Mouse (Mus musculus): ENCODE results near the gene Mlec. TPM values are rescaled to one million over a fixed set of nuclear protein-coding genes. Genes with fewer than 3 reads are reported as not detected.
A peak's percentile ranks its signal among the peaks of the same experiment; 100 is the strongest.
"Not testable (repeated sequence)": the region's sequence is repeated elsewhere in the genome, so short reads cannot be mapped to it uniquely, and the experiment has no call there.

The Mlec gene
- total and polyA plus RNA-seq, 2 experiments from 2014 or later = 15.7 to 58.6 TPM

GRCm38 (mm10) chr5:115165895-115166814 is 8.2 kb upstream of the Mlec start:
- no peak overlapping the region for H3K27ac ChIP-seq (ENCODE audit: low read depth, low read length)
- H3K4me2 ChIP-seq (ENCODE audit: low read depth) = no peak overlapping the region
- WGBS = 41% methylated on average over 11 of the region's 11 CpGs
- H3K27me3 ChIP-seq (ENCODE audit: insufficient read depth, low read length) = no peaks in the 10 kb centered on the region
- no peak overlapping the region for H3K9ac ChIP-seq
- ATAC-seq = no peak; the same call in 1 of the 2 replicates
- H3K4me3 ChIP-seq (ENCODE audit: low read depth, low read length) = no peak overlapping the region
- no peaks in the 10 kb centered on the region for H3K4me1 ChIP-seq (ENCODE audit: insufficient read depth)
- no peaks in the 10 kb centered on the region for H3K36me3 ChIP-seq (ENCODE audit: insufficient read depth)
- TF ChIP-seq CTCF (IDR thresholded peaks at IDR 0.05; ENCODE audit: low read depth) = no peak; the same call in 1 of the 2 replicates
- DNase-seq = no peak
- no peaks in the 10 kb centered on the region for H3K9me3 ChIP-seq (ENCODE audit: low read length)

- DNase-seq (no peak), ATAC-seq (no peak)
- no peaks in the 10 kb centered on the region for H3K36me3 ChIP-seq (ENCODE audit: insufficient read depth)
- H3K9me3 ChIP-seq (ENCODE audit: low read length) = no peaks in the 10 kb centered on the region
- no peak overlapping the region for H3K4me2 ChIP-seq (ENCODE audit: low read depth)
- H3K27ac ChIP-seq (ENCODE audit: low read depth, low read length) = no peak overlapping the region
- no peak overlapping the region for H3K4me3 ChIP-seq (ENCODE audit: low read depth, low read length)
- 66% methylated on average over 9 of the region's 9 CpGs for WGBS
- H3K4me1 ChIP-seq (ENCODE audit: insufficient read depth) = no peaks in the 10 kb centered on the region
- TF ChIP-seq CTCF (IDR thresholded peaks at IDR 0.05; ENCODE audit: low read depth) = peak; percentile 56
- H3K27me3 ChIP-seq (ENCODE audit: insufficient read depth, low read length) = no peaks in the 10 kb centered on the region
- no peak overlapping the region for H3K9ac ChIP-seq
Observed at GRCm38 (mm10) chr5:115165351-115165750, 7.4 kb upstream of the Mlec start.

- H3K27ac ChIP-seq (ENCODE audit: low read depth, low read length); H3K27me3 ChIP-seq (ENCODE audit: insufficient read depth, low read length); H3K4me3 ChIP-seq (ENCODE audit: low read depth, low read length); H3K4me2 ChIP-seq (ENCODE audit: low read depth); ATAC-seq; H3K36me3 ChIP-seq (ENCODE audit: insufficient read depth); H3K9me3 ChIP-seq (ENCODE audit: low read length); H3K9ac ChIP-seq; DNase-seq; H3K4me1 ChIP-seq (ENCODE audit: insufficient read depth): not testable (repeated sequence)
- WGBS = 85% methylated on average over 4 of the region's 4 CpGs
Observed at GRCm38 (mm10) chr5:115164446-115164845, 6.5 kb upstream of the Mlec start.

- Histone ChIP-seq H3K9ac (no peak overlapping the region), H3K36me3 (ENCODE audit: insufficient read depth) (no peaks in the 10 kb centered on the region), H3K4me3 (ENCODE audit: low read depth, low read length) (no peak overlapping the region), H3K4me1 (ENCODE audit: insufficient read depth) (no peaks in the 10 kb centered on the region; the same call in 1 of the 2 replicates), H3K9me3 (ENCODE audit: low read length) (no peaks in the 10 kb centered on the region), H3K27me3 (ENCODE audit: insufficient read depth, low read length) (no peaks in the 10 kb centered on the region), H3K27ac (ENCODE audit: low read depth, low read length) (no peak overlapping the region), H3K4me2 (ENCODE audit: low read depth) (no peak overlapping the region)
- 33% methylated on average over 8 of the region's 8 CpGs for WGBS
- peak; percentile 61 for TF ChIP-seq CTCF (IDR thresholded peaks at IDR 0.05; ENCODE audit: low read depth)
- no peak for ATAC-seq
- peak; percentile 49 for DNase-seq
Observed at GRCm38 (mm10) chr5:115163563-115163962, 5.6 kb upstream of the Mlec start.

GRCm38 (mm10) chr5:115161940-115162279 is 3.9 kb upstream of the Mlec start:
- WGBS = 78% methylated on average over 1 of the region's 1 CpGs
- H3K4me3 ChIP-seq (ENCODE audit: low read depth, low read length); H3K9ac ChIP-seq; ATAC-seq; H3K4me2 ChIP-seq (ENCODE audit: low read depth); H3K27ac ChIP-seq (ENCODE audit: low read depth, low read length); H3K27me3 ChIP-seq (ENCODE audit: insufficient read depth, low read length); H3K9me3 ChIP-seq (ENCODE audit: low read length); DNase-seq; H3K36me3 ChIP-seq (ENCODE audit: insufficient read depth); H3K4me1 ChIP-seq (ENCODE audit: insufficient read depth): not testable (repeated sequence)

- H3K4me2 ChIP-seq (ENCODE audit: low read depth) = no peak overlapping the region
- no peak overlapping the region for H3K4me3 ChIP-seq (ENCODE audit: low read depth, low read length)
- H3K27ac ChIP-seq (ENCODE audit: low read depth, low read length) = no peak overlapping the region
- H3K36me3 ChIP-seq (ENCODE audit: insufficient read depth) = no peaks in the 10 kb centered on the region
- H3K4me1 ChIP-seq (ENCODE audit: insufficient read depth) = peaks cover 2% of the 10 kb centered on the region
- no peaks in the 10 kb centered on the region for H3K27me3 ChIP-seq (ENCODE audit: insufficient read depth, low read length)
- H3K9ac ChIP-seq = no peak overlapping the region
- TF ChIP-seq CTCF (IDR thresholded peaks at IDR 0.05; ENCODE audit: low read depth) = no peak
- WGBS = 47% methylated on average over 13 of the region's 13 CpGs
- H3K9me3 ChIP-seq (ENCODE audit: low read length) = no peaks in the 10 kb centered on the region
- no peak for DNase-seq
- no peak for ATAC-seq
Observed at GRCm38 (mm10) chr5:115161064-115161939, 3.3 kb upstream of the Mlec start.

GRCm38 (mm10) chr5:115160655-115161054 is 2.7 kb upstream of the Mlec start:
- no peak for TF ChIP-seq CTCF (IDR thresholded peaks at IDR 0.05; ENCODE audit: low read depth)
- H3K27ac ChIP-seq (ENCODE audit: low read depth, low read length) = no peak overlapping the region
- no peaks in the 10 kb centered on the region for H3K9me3 ChIP-seq (ENCODE audit: low read length)
- ATAC-seq (no peak), DNase-seq (no peak)
- H3K36me3 ChIP-seq (ENCODE audit: insufficient read depth) = no peaks in the 10 kb centered on the region
- 67% methylated on average over 6 of the region's 6 CpGs for WGBS
- H3K4me2 ChIP-seq (ENCODE audit: low read depth) = no peak overlapping the region
- H3K9ac ChIP-seq = no peak overlapping the region
- H3K4me3 ChIP-seq (ENCODE audit: low read depth, low read length) = no peak overlapping the region
- H3K4me1 ChIP-seq (ENCODE audit: insufficient read depth) = peaks cover 9% of the 10 kb centered on the region
- H3K27me3 ChIP-seq (ENCODE audit: insufficient read depth, low read length) = no peaks in the 10 kb centered on the region

Measured in forebrain, postnatal 0 days (tissue).